Mouse (Mus musculus) embryonic facial prominence, embryonic 14.5 days (tissue): ENCODE results near the gene Dync2h1. TPM values are rescaled to one million over a fixed set of nuclear protein-coding genes. Genes with fewer than 3 reads are reported as not detected.

Experiments
- ATAC-seq: fragments of 200-750 bp; cut with Nextera tagmentation; 2 replicates; pipeline ENCODE4 v1.8.0; 2017; ENCODE audit warnings: low read depth, moderate number of reproducible peaks, moderate TSS enrichment
- DNase-seq: peaks from one replicate; pipeline ENCODE4 v3.0.0-alpha.2; 2015; ENCODE audit warnings: low spot score
- H3K27ac ChIP-seq: fragments of 300-500 bp; sonication (generic); replicated peaks from 2 replicates; pipeline ENCODE4 v1.5.1; 2014; ENCODE audit warnings: low read depth, mild to moderate bottlenecking, low read length, moderate library complexity
- H3K27me3 ChIP-seq: fragments of 300-500 bp; sonication (generic); replicated peaks from 2 replicates; pipeline ENCODE4 v1.6.1; 2014; ENCODE audit warnings: low read length; ENCODE audit not compliant: control insufficient read depth, insufficient read depth
- H3K36me3 ChIP-seq: fragments of 300-500 bp; sonication (generic); 2 replicates; pipeline ENCODE4 v1.6.1; 2014; ENCODE audit warnings: low read length, mixed read lengths; ENCODE audit not compliant: control insufficient read depth, insufficient read depth
- H3K4me1 ChIP-seq: fragments of 300-500 bp; sonication (generic); 2 replicates; pipeline ENCODE4 v1.6.1; 2014; ENCODE audit warnings: antibody characterized with exemption, low read length; ENCODE audit not compliant: control insufficient read depth, insufficient read depth
- H3K4me2 ChIP-seq: fragments of 300-500 bp; sonication (generic); 2 replicates; pipeline ENCODE4 v1.6.1; 2014; ENCODE audit warnings: low read depth, mild to moderate bottlenecking, low read length, moderate library complexity, mixed read lengths
- H3K4me3 ChIP-seq: fragments of 300-500 bp; sonication (generic); 2 replicates; pipeline ENCODE4 v1.5.1; 2014; ENCODE audit warnings: low read depth, mild to moderate bottlenecking, low read length
- H3K9ac ChIP-seq: fragments of 300-500 bp; sonication (generic); 2 replicates; pipeline ENCODE4 v1.6.1; 2014; ENCODE audit warnings: low read depth, mild to moderate bottlenecking, low read length, moderate library complexity, mixed read lengths
- H3K9me3 ChIP-seq: fragments of 300-500 bp; sonication (generic); 2 replicates; pipeline ENCODE4 v1.6.1; 2016; ENCODE audit warnings: low read length; ENCODE audit not compliant: control insufficient read depth
- WGBS: fragments of 180-500 bp; shearing (Covaris S2); extraction: QIAGEN DNeasy Blood & Tissue Kit; methylation state at CpG from one replicate; pipeline ENCODE4 v1.1.7; 2014; 5-methylcytosine and 5-hydroxymethylcytosine counted together
- polyA plus RNA-seq: library from polyadenylated mRNA; unstranded; fragments of >200 nt; fragmentation: Nextera tagmentation; extraction: Ambion mirVana; gene quantifications from 2 replicates; pipeline ENCODE4 v1.2.1, GENCODE M21; 2014

Gene Dync2h1
- polyA plus RNA-seq, 1 experiment from 2014 or later, result 16.6 TPM

DNA sequence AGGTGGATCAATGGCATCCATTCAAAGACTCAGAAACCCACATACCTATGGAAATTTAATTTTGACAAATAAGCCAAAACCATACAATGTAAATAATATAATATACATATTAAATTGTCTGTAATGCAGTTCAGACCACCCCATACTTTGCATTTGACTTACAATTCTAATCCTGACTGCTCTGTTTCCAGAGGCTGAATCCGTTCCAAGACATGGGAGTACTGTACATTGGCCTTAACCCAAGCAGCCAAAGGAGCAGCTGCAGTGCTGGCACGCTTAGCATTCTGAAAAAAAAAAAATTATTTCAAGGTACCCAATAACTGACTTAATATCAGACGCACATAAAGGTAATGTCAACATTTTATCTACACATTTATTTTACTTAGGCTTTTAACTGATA is 113.4 kb downstream of the Dync2h1 start:
- H3K36me3 ChIP-seq, result peaks cover 11% of the 10 kb centered on the region
- no peak overlapping the region for H3K4me3 ChIP-seq
- H3K27ac ChIP-seq, result no peak overlapping the region
- H3K27me3 ChIP-seq, result no peaks in the 10 kb centered on the region
- no peak for ATAC-seq
- H3K4me2 ChIP-seq, result no peak overlapping the region
- 83% methylated on average over 3 of the region's 3 CpGs for WGBS
- H3K9me3 ChIP-seq, result no peaks in the 10 kb centered on the region
- H3K9ac ChIP-seq, result no peak overlapping the region
- peak; percentile 54 for DNase-seq
- no peaks in the 10 kb centered on the region for H3K4me1 ChIP-seq

- DNase-seq (peak; percentile 46), ATAC-seq (no peak)
- no peak overlapping the region for H3K27ac ChIP-seq
- H3K4me1 ChIP-seq, result no peaks in the 10 kb centered on the region
- 74% methylated on average over 3 of the region's 3 CpGs for WGBS
- no peak overlapping the region for H3K4me2 ChIP-seq
- H3K9ac ChIP-seq, result no peak overlapping the region
- no peaks in the 10 kb centered on the region for H3K9me3 ChIP-seq
- 0 out of 2 replicates have a peak, but pooled peaks cover 12% of the 10 kb centered on the region for H3K36me3 ChIP-seq
- no peaks in the 10 kb centered on the region for H3K27me3 ChIP-seq
- H3K4me3 ChIP-seq, result no peak overlapping the region
Measured at GRCm38 (mm10) chr9:7050588-7050987, 133.7 kb downstream of the Dync2h1 start.

GRCm38 (mm10) chr9:7042635-7043273 is 141.5 kb downstream of the Dync2h1 start:
- H3K9ac ChIP-seq, result no peak overlapping the region
- H3K27me3 ChIP-seq, result no peaks in the 10 kb centered on the region
- 90% methylated on average over 5 of the region's 5 CpGs for WGBS
- no peaks in the 10 kb centered on the region for H3K9me3 ChIP-seq
- peaks cover 28% of the 10 kb centered on the region for H3K36me3 ChIP-seq
- H3K27ac ChIP-seq, result no peak overlapping the region
- DNase-seq (no peak), ATAC-seq (no peak)
- H3K4me1 ChIP-seq, result no peaks in the 10 kb centered on the region
- H3K4me3 ChIP-seq, result no peak overlapping the region
- H3K4me2 ChIP-seq, result no peak overlapping the region

DNA sequence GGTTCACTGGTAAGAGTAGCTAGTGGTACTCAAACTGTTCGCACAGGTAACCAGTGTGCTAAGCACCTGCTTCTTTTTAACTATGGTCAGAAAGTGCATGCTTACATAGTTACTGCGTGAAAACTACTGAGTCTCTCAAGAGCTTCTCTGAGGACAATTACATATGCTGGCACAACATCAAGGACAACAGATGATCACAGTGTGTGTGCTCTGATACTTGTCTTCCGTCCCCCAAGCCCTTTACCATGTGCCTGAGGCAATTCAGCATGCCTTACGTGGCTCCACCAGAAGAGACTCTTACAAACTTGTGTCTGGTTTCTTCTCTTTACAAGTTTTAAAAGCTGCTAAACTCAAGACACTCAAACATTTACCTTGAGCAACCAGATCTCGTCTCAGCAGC is 143.0 kb downstream of the Dync2h1 start:
- no peak overlapping the region for H3K4me2 ChIP-seq
- H3K4me3 ChIP-seq, result no peak overlapping the region
- DNase-seq, result no peak
- H3K36me3 ChIP-seq, result peaks cover 28% of the 10 kb centered on the region
- H3K27ac ChIP-seq, result no peak overlapping the region
- H3K9ac ChIP-seq, result no peak overlapping the region
- H3K4me1 ChIP-seq, result no peaks in the 10 kb centered on the region
- no peaks in the 10 kb centered on the region for H3K27me3 ChIP-seq
- no peak for ATAC-seq
- 78% methylated on average over 5 of the region's 5 CpGs for WGBS
- H3K9me3 ChIP-seq, result no peaks in the 10 kb centered on the region

- DNase-seq, result no peak
- H3K9ac ChIP-seq, result no peak overlapping the region
Measured at GRCm38 (mm10) chr9:7032553-7032952, 151.7 kb downstream of the Dync2h1 start.

DNA sequence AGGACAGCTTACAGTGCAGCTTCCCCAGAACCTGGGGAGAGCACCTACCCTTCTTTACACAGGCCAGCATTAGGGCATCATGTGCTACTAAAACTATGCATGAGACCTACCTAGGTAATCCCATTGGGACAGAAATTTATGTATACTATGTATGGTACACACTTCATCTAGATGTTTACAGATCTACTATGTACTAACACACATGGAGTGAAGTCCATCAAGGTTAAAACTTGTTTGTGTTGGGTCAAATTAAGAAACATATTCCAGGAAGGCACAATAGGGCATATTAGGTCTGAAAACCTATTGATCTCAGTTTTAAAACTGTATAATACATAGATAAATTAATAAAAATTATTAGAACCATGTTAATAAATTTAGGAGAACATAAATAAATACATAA is 168.6 kb downstream of the Dync2h1 start:
- Histone ChIP-seq H3K27me3 (no peaks in the 10 kb centered on the region), H3K9ac (no peak overlapping the region), H3K4me3 (no peak overlapping the region), H3K4me2 (no peak overlapping the region), H3K36me3 (no peaks in the 10 kb centered on the region; the same call in 1 of the 2 replicates), H3K9me3 (no peaks in the 10 kb centered on the region), H3K4me1 (no peaks in the 10 kb centered on the region), H3K27ac (no peak overlapping the region)
- DNase-seq (no peak), ATAC-seq (no peak)

More at GRCm38 (mm10) chr9:7032553-7032952, 151.7 kb downstream of the Dync2h1 start:
- peaks cover 24% of the 10 kb centered on the region for H3K36me3 ChIP-seq
- no peak overlapping the region for H3K4me2 ChIP-seq
- H3K27ac ChIP-seq, result no peak overlapping the region
- H3K4me3 ChIP-seq, result no peak overlapping the region
- 90% methylated on average over 2 of the region's 2 CpGs for WGBS
- H3K4me1 ChIP-seq, result no peaks in the 10 kb centered on the region
- H3K27me3 ChIP-seq, result no peaks in the 10 kb centered on the region
- H3K9me3 ChIP-seq, result no peaks in the 10 kb centered on the region
- no peak for ATAC-seq

DNA sequence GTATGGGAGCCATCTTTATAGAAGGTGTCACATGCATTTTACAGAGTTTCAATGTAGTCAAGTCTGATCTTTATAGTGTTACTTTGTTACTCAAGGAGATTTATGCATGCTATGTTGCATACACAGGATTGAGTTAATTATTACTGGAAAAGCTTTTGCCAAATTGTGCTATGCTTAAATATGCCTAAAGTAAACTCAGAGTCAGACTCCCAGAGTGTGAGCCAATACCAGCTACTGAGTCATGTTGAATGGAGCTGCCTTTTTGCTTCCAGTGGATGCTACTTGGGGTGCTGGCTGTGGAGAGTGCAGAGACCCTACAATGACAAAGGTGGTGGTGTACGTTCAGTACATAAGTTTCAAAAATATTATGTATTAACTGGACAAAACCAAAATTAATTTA is 169.5 kb downstream of the Dync2h1 start:
- Histone ChIP-seq H3K36me3 (no peaks in the 10 kb centered on the region; the same call in 1 of the 2 replicates), H3K27ac (no peak overlapping the region), H3K4me3 (no peak overlapping the region), H3K27me3 (no peaks in the 10 kb centered on the region), H3K9ac (no peak overlapping the region), H3K9me3 (no peaks in the 10 kb centered on the region), H3K4me2 (no peak overlapping the region), H3K4me1 (no peaks in the 10 kb centered on the region)
- WGBS, result 88% methylated on average over 1 of the region's 1 CpGs
- DNase-seq (no peak), ATAC-seq (no peak)

GRCm38 (mm10) chr9:7009785-7010184 is 174.5 kb downstream of the Dync2h1 start:
- H3K27me3 ChIP-seq, result no peaks in the 10 kb centered on the region
- H3K9ac ChIP-seq, result no peak overlapping the region
- no peaks in the 10 kb centered on the region for H3K4me1 ChIP-seq
- WGBS, result 66% methylated on average over 3 of the region's 3 CpGs
- peaks cover 8% of the 10 kb centered on the region; the same call in 1 of the 2 replicates for H3K36me3 ChIP-seq
- ATAC-seq (no peak), DNase-seq (no peak)
- no peak overlapping the region for H3K4me3 ChIP-seq
- no peak overlapping the region for H3K4me2 ChIP-seq
- H3K27ac ChIP-seq, result no peak overlapping the region
- H3K9me3 ChIP-seq, result no peaks in the 10 kb centered on the region

DNA sequence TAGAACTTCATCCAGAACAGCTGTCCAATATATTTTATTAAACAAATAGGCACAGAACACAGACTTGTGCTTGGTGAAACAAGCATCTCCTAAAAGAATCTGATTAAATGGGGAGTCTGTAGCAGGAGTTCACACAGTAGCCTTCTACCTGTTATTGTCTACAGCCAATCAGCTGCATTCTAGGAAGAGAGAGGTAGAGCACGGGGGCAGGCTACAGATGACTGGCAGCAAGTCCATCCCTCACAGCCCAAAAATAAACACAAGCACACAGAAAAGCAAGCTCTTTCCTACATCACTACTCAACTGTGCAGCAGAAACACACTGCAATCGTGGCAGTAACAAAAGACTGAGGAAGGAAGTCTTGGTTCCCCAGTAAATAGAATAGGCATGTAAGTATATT is 189.4 kb downstream of the Dync2h1 start:
- Histone ChIP-seq H3K4me3 (no peak overlapping the region), H3K4me1 (no peaks in the 10 kb centered on the region), H3K27me3 (no peaks in the 10 kb centered on the region), H3K9ac (no peak overlapping the region), H3K9me3 (no peaks in the 10 kb centered on the region), H3K27ac (no peak overlapping the region), H3K4me2 (no peak overlapping the region), H3K36me3 (peaks cover 28% of the 10 kb centered on the region; the same call in 1 of the 2 replicates)
- ATAC-seq (no peak), DNase-seq (no peak)
- 63% methylated on average over 2 of the region's 2 CpGs for WGBS
